Mouse (Mus musculus) CH12.LX (cell line): ENCODE results near the gene Calcrl. TPM values are rescaled to one million over a fixed set of nuclear protein-coding genes. Genes with fewer than 3 reads are reported as not detected.

Experiments used
- DNase-seq: peaks from one replicate; pipeline ENCODE4 v3.0.0-alpha.2; 2013; ENCODE audit errors: extremely low read depth
- H3K27ac ChIP-seq: 2 replicates; pipeline ENCODE4 v1.5.1; 2012; ENCODE audit warnings: low read depth, mild to moderate bottlenecking, control low read depth, moderate library complexity; ENCODE audit not compliant: insufficient read depth
- H3K27me3 ChIP-seq: replicated peaks from 2 replicates; pipeline ENCODE3; 2012; ENCODE audit warnings: inconsistent platforms
- H3K36me3 ChIP-seq, 2 experiments: replicated peaks in 1 of 2; 2 replicates each; pipeline versions ENCODE3 to v1.6.1; 2012; ENCODE audit warnings: inconsistent platforms in 1 of 2, low read length in 1 of 2, mild to moderate bottlenecking in 1 of 2, mixed read lengths in 1 of 2, moderate library complexity in 1 of 2; ENCODE audit not compliant: control insufficient read depth in 1 of 2, insufficient read depth in 1 of 2
- H3K4me1 ChIP-seq, 2 experiments: 2 replicates each; pipeline ENCODE4 v1.6.1; 2012; ENCODE audit warnings: inconsistent platforms in 1 of 2, moderate library complexity in 1 of 2; ENCODE audit not compliant: insufficient read depth in 2 of 2, control insufficient read depth in 1 of 2
- H3K4me2 ChIP-seq: 2 replicates; pipeline ENCODE4 v1.6.1; 2012; ENCODE audit warnings: low read depth, mild to moderate bottlenecking, control low read depth; ENCODE audit not compliant: poor library complexity, insufficient read depth, severe bottlenecking
- H3K4me3 ChIP-seq, 3 experiments: fragments of 150-350 bp in 1 of 3; sonication (generic) in 1 of 3; replicated peaks in 1 of 3; 2 replicates each; pipeline versions ENCODE3 to v1.5.1; 2011 to 2012; ENCODE audit warnings: low read depth in 2 of 3, low read length in 2 of 3, mild to moderate bottlenecking in 2 of 3, moderate library complexity in 2 of 3, control low read depth in 1 of 3, improper control_type of control experiment in 1 of 3, inconsistent platforms in 1 of 3, mixed read lengths in 1 of 3; ENCODE audit not compliant: poor library complexity in 1 of 3
- H3K79me2 ChIP-seq: replicated peaks from 2 replicates; pipeline ENCODE4 v1.6.1; 2012; ENCODE audit warnings: mild to moderate bottlenecking, moderate library complexity; ENCODE audit not compliant: control insufficient read depth, poor library complexity, insufficient read depth, severe bottlenecking; ENCODE audit errors: extremely low read depth
- H3K9ac ChIP-seq: 2 replicates; pipeline ENCODE4 v1.6.1; 2012; ENCODE audit warnings: low read depth, mild to moderate bottlenecking, control low read depth, moderate library complexity; ENCODE audit not compliant: insufficient read depth
- H3K9me3 ChIP-seq: replicated peaks from 2 replicates; pipeline ENCODE3; 2012; ENCODE audit warnings: low read length, inconsistent platforms, mixed read lengths
- CHD2 ChIP-seq: IDR thresholded peaks from 2 replicates; pipeline ENCODE4 v1.6.1; 2011; ENCODE audit warnings: low read length, improper control_type of control experiment
- ELF1 ChIP-seq: IDR thresholded peaks from 2 replicates; pipeline ENCODE4 v1.6.1; 2014; ENCODE audit warnings: low read depth, mild to moderate bottlenecking, inconsistent platforms, low read length, improper control_type of control experiment
- ETS1 ChIP-seq: conservative IDR thresholded peaks from 2 replicates; pipeline ENCODE4 v1.6.1; 2012; ENCODE audit warnings: low read depth, mild to moderate bottlenecking, inconsistent platforms, low read length, improper control_type of control experiment, moderate library complexity
- GABPA ChIP-seq: IDR thresholded peaks from 2 replicates; pipeline ENCODE4 v1.6.1; 2012; ENCODE audit warnings: low read depth, low read length, improper control_type of control experiment, inconsistent platforms; ENCODE audit not compliant: insufficient replicate concordance
- IRF4 ChIP-seq: IDR thresholded peaks from 2 replicates; pipeline ENCODE4 v1.6.1; 2014; ENCODE audit warnings: low read depth, mild to moderate bottlenecking, inconsistent platforms, low read length, improper control_type of control experiment
- JUND ChIP-seq: conservative IDR thresholded peaks from 2 replicates; pipeline ENCODE4 v1.6.1; 2011; ENCODE audit warnings: low read depth, low read length, improper control_type of control experiment
- MAFK ChIP-seq: IDR thresholded peaks from 2 replicates; pipeline ENCODE4 v1.6.1; 2011; ENCODE audit warnings: low read length, improper control_type of control experiment; ENCODE audit not compliant: insufficient replicate concordance
- MAX ChIP-seq: IDR thresholded peaks from 2 replicates; pipeline ENCODE4 v1.6.1; 2011; ENCODE audit warnings: low read length, improper control_type of control experiment
- MAZ ChIP-seq: IDR thresholded peaks from 2 replicates; pipeline ENCODE4 v1.6.1; 2012; ENCODE audit warnings: low read depth, mild to moderate bottlenecking, inconsistent platforms, low read length, improper control_type of control experiment, moderate library complexity
- MEF2A ChIP-seq: IDR thresholded peaks from 2 replicates; pipeline ENCODE4 v1.6.1; 2014; ENCODE audit warnings: low read depth, mild to moderate bottlenecking, inconsistent platforms, low read length, improper control_type of control experiment, borderline replicate concordance
- MXI1 ChIP-seq: IDR thresholded peaks from 2 replicates; pipeline ENCODE4 v1.6.1; 2011; ENCODE audit warnings: mild to moderate bottlenecking, low read depth, low read length, improper control_type of control experiment
- MYC ChIP-seq: IDR thresholded peaks from 2 replicates; pipeline ENCODE4 v1.6.1; 2011; ENCODE audit warnings: low read depth, mild to moderate bottlenecking, improper control_type of control experiment, low read length
- NELFE ChIP-seq: IDR thresholded peaks from 2 replicates; pipeline ENCODE4 v1.6.1; 2011; ENCODE audit warnings: low read depth, low read length, improper control_type of control experiment
- PAX5 ChIP-seq: IDR thresholded peaks from 2 replicates; pipeline ENCODE4 v1.6.1; 2012; ENCODE audit warnings: low read length, inconsistent platforms, mixed read lengths
- POLR2A ChIP-seq: IDR thresholded peaks from 2 replicates; pipeline ENCODE4 v1.6.1; 2011; ENCODE audit warnings: low read depth, mild to moderate bottlenecking, improper control_type of control experiment, low read length
- RAD21 ChIP-seq: IDR thresholded peaks from 2 replicates; pipeline ENCODE4 v1.6.1; 2011; ENCODE audit warnings: low read depth, mild to moderate bottlenecking, low read length, improper control_type of control experiment, moderate library complexity
- ZKSCAN1 ChIP-seq: IDR thresholded peaks from 2 replicates; pipeline ENCODE4 v1.6.1; 2012; ENCODE audit warnings: low read depth, inconsistent platforms, low read length, improper control_type of control experiment, borderline replicate concordance
- ZMIZ1 ChIP-seq: IDR thresholded peaks from 2 replicates; pipeline ENCODE4 v1.6.1; 2012; ENCODE audit warnings: low read depth, mild to moderate bottlenecking, inconsistent platforms, low read length, improper control_type of control experiment
- dilution Hi-C: fragments of 300-500 bp; cut with MboI; formaldehyde crosslinking; loops from 2 replicates; pipeline ENCODE4 v1.14.3; 2020; ENCODE audit warnings: low sequenced_read_pairs; ENCODE audit not compliant: extremely low pct_unique_long_range_greater_than_20kb, extremely low pct_ligation_motif_present
- in situ Hi-C: fragments of 300-500 bp; cut with MboI; formaldehyde crosslinking; loops from 3 replicates; pipeline ENCODE4 v1.14.3; 2019; ENCODE audit warnings: low sequenced_read_pairs, low pct_ligation_motif_present, low pct_unique_long_range_greater_than_20kb, mixed read lengths
- polyA plus RNA-seq: library from polyadenylated mRNA; unstranded; fragments of >175 nt; gene quantifications from 2 replicates; pipeline ENCODE4 v1.2.1, GENCODE M21; 2012; ENCODE audit warnings: low read depth; ENCODE audit not compliant: insufficient read length
- total RNA-seq, 2 experiments: library from RNA; depleted of rRNA; stranded (reverse); fragments of 300-350 nt in 1 of 2; fragments of >200 nt in 1 of 2; gene quantifications; 2 replicates each; pipeline ENCODE4 v1.2.3; 2012 to 2014

Gene Calcrl
- total and polyA plus RNA-seq, 3 experiments, result 3.9 to 12.1 (median 5.9) TPM

DNA sequence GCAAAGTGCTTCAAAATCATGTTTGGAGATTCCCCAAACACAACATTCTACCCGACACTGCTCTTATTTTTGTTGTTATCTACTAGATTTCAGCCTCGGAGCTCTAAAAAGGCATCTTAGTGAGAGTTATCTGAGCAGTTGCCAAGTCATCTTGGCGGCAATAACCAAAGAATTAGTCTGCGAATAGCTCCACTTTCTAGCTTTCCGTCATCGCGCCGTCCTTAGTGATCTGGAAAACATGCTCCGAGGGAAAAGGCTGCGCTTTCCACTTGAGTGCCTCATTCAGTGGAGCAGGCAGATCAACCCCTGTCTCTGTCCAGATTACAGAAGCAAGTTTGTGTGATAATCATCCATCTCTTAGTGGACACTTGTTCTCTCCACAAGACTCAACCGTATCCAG is 44.4 kb downstream of the Calcrl start:
- no peak overlapping the region for H3K4me3 ChIP-seq
- H3K27me3 ChIP-seq, result no peaks in the 10 kb centered on the region
- no peaks in the 10 kb centered on the region for H3K4me1 ChIP-seq
- H3K36me3 ChIP-seq, result no peaks in the 10 kb centered on the region
- in situ Hi-C loops (no loop called here), dilution Hi-C loops (no loop called here)
- no peak overlapping the region for H3K27ac ChIP-seq
- no peak for TF ChIP-seq NELFE
- no peak for TF ChIP-seq MAZ
- no peak for TF ChIP-seq PAX5
- no peak for TF ChIP-seq CHD2
- TF ChIP-seq MAFK, result no peak
- no peak for TF ChIP-seq ELF1
- no peak for DNase-seq
- H3K4me2 ChIP-seq, result no peak overlapping the region
- H3K79me2 ChIP-seq, result no peaks in the 10 kb centered on the region
- no peak overlapping the region for H3K9ac ChIP-seq
- no peaks in the 10 kb centered on the region for H3K9me3 ChIP-seq

DNA sequence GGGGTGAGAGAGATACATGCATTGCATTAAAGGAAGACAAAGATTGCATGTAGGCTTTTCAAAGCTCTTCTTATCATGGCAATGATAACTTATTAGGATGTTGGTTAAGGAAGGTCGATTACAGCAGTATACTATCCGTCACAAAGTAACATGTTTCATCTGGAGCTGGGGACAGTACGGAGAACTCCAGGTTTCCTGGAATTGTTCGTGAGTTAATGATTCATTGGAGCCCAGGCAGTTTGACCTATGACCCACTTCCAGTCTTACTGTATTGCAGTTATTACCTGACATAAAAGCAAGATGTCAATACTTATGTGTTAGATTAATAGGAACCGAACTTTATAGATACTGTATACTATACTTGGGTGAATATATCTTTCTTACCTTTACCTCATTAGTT is 46.5 kb downstream of the Calcrl start:
- Histone ChIP-seq H3K9ac (no peak overlapping the region), H3K79me2 (no peaks in the 10 kb centered on the region), H3K4me1 (no peaks in the 10 kb centered on the region), H3K36me3 (peaks cover 0 to 2% of the 10 kb centered on the region in 2 experiments), H3K9me3 (no peaks in the 10 kb centered on the region), H3K27ac (no peak overlapping the region), H3K4me3 (no peak overlapping the region), H3K4me2 (no peak overlapping the region)
- in situ Hi-C loops, result no loop called here
- DNase-seq, result no peak
- dilution Hi-C loops, result no loop called here
- TF ChIP-seq GABPA (no peak), IRF4 (no peak), ZMIZ1 (no peak), POLR2A (no peak), ETS1 (no peak), MYC (no peak), PAX5 (no peak), MAX (no peak), JUND (no peak), ZKSCAN1 (no peak), MEF2A (no peak), RAD21 (no peak), NELFE (no peak), MXI1 (no peak)
- TF ChIP-seq, all 38 proteins: peak for 0
- H3K27me3 ChIP-seq, result no peaks in the 10 kb centered on the region
